Mouse (Mus musculus) cerebellum, adult 2 months (tissue): ENCODE results near the gene Dlst.

Experiments
- CTCF ChIP-seq: fragments of 200-500 bp; IDR thresholded peaks from 2 replicates; pipeline ENCODE4 v1.5.1; 2011; ENCODE audit warnings: low read depth, mild to moderate bottlenecking, control low read depth, low read length, moderate library complexity, borderline replicate concordance; ENCODE audit not compliant: insufficient read depth
- POLR2A ChIP-seq: fragments of 200-500 bp; IDR thresholded peaks from 2 replicates; pipeline ENCODE4 v1.6.1; 2011; ENCODE audit warnings: low read length, control low read depth, borderline replicate concordance; ENCODE audit not compliant: insufficient read depth

GRCm38 (mm10) chr12:85140036-85140701, 29.5 kb downstream of the Dlst start:
- TF ChIP-seq CTCF (no peak), POLR2A (no peak)
